ENCODE assay signal across 17 mouse cellular contexts in genomic region chr13:35811361-35812190, GRCm38 (mm10).
DNase-seq lines count a peak whose midpoint lies in the region; ATAC-seq and TF ChIP-seq lines count a peak whose summit lies in the region.
"Had no signal": no experiment of that assay in that cellular context is flagged by ENCODE, and none has a peak within 500 bp of the region (broad histone marks: within the 10 kb centered on the region; RNA-seq: fewer than 3 reads in every experiment).

No protein-coding gene starts in this region.

- H3K36me3 ChIP-seq in forebrain, embryonic 10.5 days (replicated peaks): peaks cover 9% of the 10 kb centered on the region
- peaks cover 8% of the 10 kb centered on the region; the same call in 1 of the 2 replicates for H3K36me3 ChIP-seq in forebrain, embryonic 13.5 days (ENCODE audit: poor library complexity, severe bottlenecking)
- H3K36me3 ChIP-seq in hindbrain, embryonic 16.5 days (ENCODE audit: control insufficient read depth, insufficient read depth, low read length): no peaks in the 10 kb centered on the region; the same call in 1 of the 2 replicates
- H3K36me3 ChIP-seq in hindbrain, embryonic 13.5 days: peaks cover 7% of the 10 kb centered on the region; the same call in 1 of the 2 replicates
- peaks cover 0 to 12% of the 10 kb centered on the region in 2 experiments for H3K36me3 ChIP-seq in CH12.LX (replicated peaks in 1 of 2; ENCODE audit: control insufficient read depth in 1 of 2, insufficient read depth in 1 of 2, low read length in 1 of 2)

- no peaks in the 10 kb centered on the region for H3K9me3 ChIP-seq in forebrain, embryonic 10.5 days
- H3K9me3 ChIP-seq in forebrain, embryonic 13.5 days (replicated peaks): no peaks in the 10 kb centered on the region
- H3K9me3 ChIP-seq in hindbrain, embryonic 16.5 days (ENCODE audit: control insufficient read depth, low read length): no peaks in the 10 kb centered on the region
- H3K9me3 ChIP-seq in hindbrain, embryonic 13.5 days: no peaks in the 10 kb centered on the region
- H3K9me3 ChIP-seq in CH12.LX (replicated peaks; ENCODE audit: low read length): no peaks in the 10 kb centered on the region
- H3K9me3 ChIP-seq: embryonic facial prominence, embryonic 15.5 days; limb, embryonic 13.5 days; liver, embryonic 15.5 days; neural tube, embryonic 12.5 days; stomach, embryonic 15.5 days had no signal

- 0 out of 2 replicates have a peak overlapping the region, but pooled peaks have one; percentile 15 for H3K27ac ChIP-seq in forebrain, embryonic 10.5 days
- no peak overlapping the region for H3K27ac ChIP-seq in forebrain, embryonic 13.5 days
- no peak overlapping the region for H3K27ac ChIP-seq in hindbrain, embryonic 16.5 days (ENCODE audit: low read depth, low read length)
- no peak overlapping the region for H3K27ac ChIP-seq in hindbrain, embryonic 13.5 days
- peak overlapping the region; percentile 74 for H3K27ac ChIP-seq in CH12.LX (ENCODE audit: insufficient read depth, low read depth)
- H3K27ac ChIP-seq: embryonic facial prominence, embryonic 15.5 days; hindbrain, postnatal 0 days; limb, embryonic 13.5 days; liver, embryonic 15.5 days; neural tube, embryonic 12.5 days; stomach, embryonic 15.5 days had no signal

- in situ Hi-C loops in CH12.LX (cut with MboI; ENCODE audit: low pct_ligation_motif_present, low pct_unique_long_range_greater_than_20kb, low sequenced_read_pairs): no loop called here

- H3K79me2 ChIP-seq in CH12.LX (replicated peaks; ENCODE audit: control insufficient read depth, extremely low read depth, insufficient read depth, poor library complexity, severe bottlenecking): peaks cover 13% of the 10 kb centered on the region

- no peak overlapping the region for H3K9ac ChIP-seq in forebrain, embryonic 13.5 days
- no peak overlapping the region for H3K9ac ChIP-seq in hindbrain, embryonic 16.5 days (ENCODE audit: low read depth, low read length)
- H3K9ac ChIP-seq in hindbrain, embryonic 13.5 days: no peak overlapping the region
- H3K9ac ChIP-seq in CH12.LX (ENCODE audit: insufficient read depth, low read depth): peak overlapping the region; percentile 37; the same call in 1 of the 2 replicates
- H3K9ac ChIP-seq: embryonic facial prominence, embryonic 15.5 days; limb, embryonic 13.5 days; liver, embryonic 15.5 days; neural tube, embryonic 12.5 days; stomach, embryonic 15.5 days had no signal

- dilution Hi-C loops in CH12.LX (cut with MboI; ENCODE audit: extremely low pct_ligation_motif_present, extremely low pct_unique_long_range_greater_than_20kb, low sequenced_read_pairs): no loop called here

- no peak for TF ChIP-seq RAD21 in CH12.LX (IDR thresholded peaks at IDR 0.05; ENCODE audit: low read depth, low read length)

- no peak overlapping the region for H3K4me3 ChIP-seq in forebrain, embryonic 10.5 days
- no peak overlapping the region for H3K4me3 ChIP-seq in forebrain, embryonic 13.5 days
- H3K4me3 ChIP-seq in hindbrain, embryonic 16.5 days (ENCODE audit: low read length): no peak overlapping the region
- no peak overlapping the region for H3K4me3 ChIP-seq in hindbrain, embryonic 13.5 days
- no peak overlapping the region for H3K4me3 ChIP-seq in CH12.LX (replicated peaks in 1 of 3; ENCODE audit: low read depth in 2 of 3, low read length in 2 of 3, poor library complexity in 1 of 3)
- H3K4me3 ChIP-seq: embryonic facial prominence, embryonic 15.5 days; limb, embryonic 13.5 days; liver, embryonic 15.5 days; neural tube, embryonic 12.5 days; stomach, embryonic 15.5 days had no signal

- H3K27me3 ChIP-seq in forebrain, embryonic 10.5 days (ENCODE audit: poor library complexity, severe bottlenecking): no peaks in the 10 kb centered on the region
- no peaks in the 10 kb centered on the region for H3K27me3 ChIP-seq in forebrain, embryonic 13.5 days
- H3K27me3 ChIP-seq in hindbrain, embryonic 16.5 days (replicated peaks; ENCODE audit: control insufficient read depth, insufficient read depth, low read length): no peaks in the 10 kb centered on the region
- no peaks in the 10 kb centered on the region for H3K27me3 ChIP-seq in hindbrain, embryonic 13.5 days
- no peaks in the 10 kb centered on the region for H3K27me3 ChIP-seq in CH12.LX (replicated peaks)
- H3K27me3 ChIP-seq: embryonic facial prominence, embryonic 15.5 days; limb, embryonic 13.5 days; liver, embryonic 15.5 days; neural tube, embryonic 12.5 days; stomach, embryonic 15.5 days had no signal

- peaks cover 34% of the 10 kb centered on the region for H3K4me1 ChIP-seq in forebrain, embryonic 10.5 days
- H3K4me1 ChIP-seq in forebrain, embryonic 13.5 days: peaks cover 20% of the 10 kb centered on the region
- peaks cover 5% of the 10 kb centered on the region for H3K4me1 ChIP-seq in hindbrain, embryonic 16.5 days (ENCODE audit: control insufficient read depth, insufficient read depth, low read depth, low read length)
- peaks cover 26% of the 10 kb centered on the region for H3K4me1 ChIP-seq in hindbrain, embryonic 13.5 days (replicated peaks)
- H3K4me1 ChIP-seq in CH12.LX (ENCODE audit: control insufficient read depth in 1 of 2, insufficient read depth in 2 of 2): peaks cover 36 to 82% of the 10 kb centered on the region in 2 experiments

- TF ChIP-seq EP300 in CH12.LX (IDR thresholded peaks at IDR 0.05; ENCODE audit: low read length): peak; percentile 70

- no peak overlapping the region for H3K4me2 ChIP-seq in forebrain, embryonic 13.5 days
- no peak overlapping the region for H3K4me2 ChIP-seq in hindbrain, embryonic 16.5 days (ENCODE audit: low read length)
- H3K4me2 ChIP-seq in hindbrain, embryonic 13.5 days: no peak overlapping the region
- H3K4me2 ChIP-seq in CH12.LX (ENCODE audit: insufficient read depth, low read depth, poor library complexity, severe bottlenecking): peak overlapping the region; percentile 17
- H3K4me2 ChIP-seq: embryonic facial prominence, embryonic 15.5 days; limb, embryonic 13.5 days; liver, embryonic 15.5 days; neural tube, embryonic 12.5 days; stomach, embryonic 15.5 days had no signal

- TF ChIP-seq CTCF in CH12.LX (conservative IDR thresholded peaks at IDR 0.05 in 1 of 2, IDR thresholded peaks at IDR 0.05 in 1 of 2; ENCODE audit: low read depth in 2 of 2, low read length in 2 of 2): no peak

- 75% methylated on average over 11 of the region's 11 CpGs for WGBS in forebrain, embryonic 10.5 days
- whole genome bisulfite sequencing in forebrain, embryonic 13.5 days: 65% methylated on average over 11 of the region's 11 CpGs
- 63% methylated on average over 11 of the region's 11 CpGs for WGBS in hindbrain, embryonic 16.5 days
- 71% methylated on average over 11 of the region's 11 CpGs for WGBS in hindbrain, embryonic 13.5 days

- ATAC-seq in forebrain, embryonic 13.5 days: no peak
- ATAC-seq in hindbrain, embryonic 16.5 days: 0 out of 2 replicates have a peak, but pooled peaks have one; percentile 32
- no peak for ATAC-seq in hindbrain, embryonic 13.5 days (ENCODE audit: low FRiP score)
- no peak for ATAC-seq in inflammation-experienced regulatory T-cells, adult 6 months
- ATAC-seq: hindbrain, postnatal 0 days had no signal

- DNase-seq in forebrain, embryonic 10.5 days (ENCODE audit: extremely low spot score, low spot score): no peak
- DNase-seq in CH12.LX (ENCODE audit: extremely low read depth): peak; percentile 39
- peak; percentile 57 for DNase-seq in cerebellum, adult 9-10 months
- DNase-seq in right cerebral cortex, postnatal 14 days: no peak
- DNase-seq: adrenal gland, postnatal 10 days; kidney, adult 18-20 months; kidney, postnatal 14 days had no signal

- TF ChIP-seq POLR2A in CH12.LX (IDR thresholded peaks at IDR 0.05; ENCODE audit: low read depth, low read length): 0 out of 2 replicates have a peak, but pooled peaks have one; percentile 23

TF ChIP-seq in CH12.LX, 34 proteins besides CTCF, POLR2A, EP300 and RAD21 (continues in another document):
- no peak for TF ChIP-seq JUND (conservative IDR thresholded peaks at IDR 0.05; ENCODE audit: low read depth, low read length)
- TF ChIP-seq TCF12 (IDR thresholded peaks at IDR 0.05; ENCODE audit: low read depth, low read length): peak; percentile 86
- TF ChIP-seq SMC3 (IDR thresholded peaks at IDR 0.05; ENCODE audit: low read depth, low read length): no peak; the same call in 1 of the 2 replicates
- no peak for TF ChIP-seq CHD2 (IDR thresholded peaks at IDR 0.05; ENCODE audit: low read length)
- peak; percentile 41; the same call in 1 of the 2 replicates for TF ChIP-seq SIN3A (IDR thresholded peaks at IDR 0.05; ENCODE audit: low read length)
- TF ChIP-seq MAX (IDR thresholded peaks at IDR 0.05; ENCODE audit: low read length): peak; percentile 99
- TF ChIP-seq HCFC1 (IDR thresholded peaks at IDR 0.05; ENCODE audit: low read depth, low read length): no peak
- TF ChIP-seq JUN (IDR thresholded peaks at IDR 0.05; ENCODE audit: insufficient read depth, low read depth, low read length): peak; percentile 25; the same call in 1 of the 2 replicates
- TF ChIP-seq MYC (IDR thresholded peaks at IDR 0.05; ENCODE audit: low read depth, low read length): peak; percentile 99
- TF ChIP-seq RCOR1 (conservative IDR thresholded peaks at IDR 0.05; ENCODE audit: low read depth, low read length): 0 out of 2 replicates have a peak, but pooled peaks have one; percentile 15
- TF ChIP-seq ZNF384 (IDR thresholded peaks at IDR 0.05; ENCODE audit: low read depth, low read length): peak; percentile 94
- TF ChIP-seq USF2 (conservative IDR thresholded peaks at IDR 0.05; ENCODE audit: low read depth, low read length): peak; percentile 30; the same call in 1 of the 2 replicates
- TF ChIP-seq CHD1 (IDR thresholded peaks at IDR 0.05; ENCODE audit: low read depth, low read length): 0 out of 2 replicates have a peak, but pooled peaks have one; percentile 56
- no peak for TF ChIP-seq MAFK (IDR thresholded peaks at IDR 0.05; ENCODE audit: insufficient replicate concordance, low read length)
- TF ChIP-seq ETS1 (conservative IDR thresholded peaks at IDR 0.05; ENCODE audit: low read depth, low read length): peak; percentile 82
- no peak for TF ChIP-seq UBTF (IDR thresholded peaks at IDR 0.05; ENCODE audit: low read depth, low read length)
- no peak for TF ChIP-seq GABPA (IDR thresholded peaks at IDR 0.05; ENCODE audit: insufficient replicate concordance, low read depth, low read length)
- TF ChIP-seq BHLHE40 (IDR thresholded peaks at IDR 0.05; ENCODE audit: low read depth, low read length): peak; percentile 93
- TF ChIP-seq MAZ (IDR thresholded peaks at IDR 0.05; ENCODE audit: low read depth, low read length): no peak
- TF ChIP-seq ELF1 (IDR thresholded peaks at IDR 0.05; ENCODE audit: low read depth, low read length): no peak
- no peak for TF ChIP-seq NRF1 (IDR thresholded peaks at IDR 0.05; ENCODE audit: low read depth, low read length)
- no peak for TF ChIP-seq ZMIZ1 (IDR thresholded peaks at IDR 0.05; ENCODE audit: low read depth, low read length)
- TF ChIP-seq USF1 (IDR thresholded peaks at IDR 0.05; ENCODE audit: low read depth, low read length): peak; percentile 39; the same call in 1 of the 2 replicates
- peak; percentile 45; the same call in 1 of the 2 replicates for TF ChIP-seq TBP (conservative IDR thresholded peaks at IDR 0.05; ENCODE audit: low read depth, low read length)
- no peak for TF ChIP-seq KAT2A (IDR thresholded peaks at IDR 0.05; ENCODE audit: insufficient replicate concordance, low read length)

Comparison
In these comparisons a context has a peak if more than half of its experiments do, and no peak if none do; other contexts are left out.
1. H3K27ac ChIP-seq: peak in forebrain, embryonic 10.5 days (single experiment) and CH12.LX (single experiment); none in forebrain, embryonic 13.5 days (single experiment), hindbrain, embryonic 16.5 days (single experiment) and hindbrain, embryonic 13.5 days (single experiment).
2. DNase-seq: peak in CH12.LX (single experiment) and cerebellum, adult 9-10 months (single experiment); none in forebrain, embryonic 10.5 days (single experiment) and right cerebral cortex, postnatal 14 days (single experiment).